Mouse (Mus musculus): ENCODE results near the gene Cacna1g.

Cacna1g gene

DNA sequence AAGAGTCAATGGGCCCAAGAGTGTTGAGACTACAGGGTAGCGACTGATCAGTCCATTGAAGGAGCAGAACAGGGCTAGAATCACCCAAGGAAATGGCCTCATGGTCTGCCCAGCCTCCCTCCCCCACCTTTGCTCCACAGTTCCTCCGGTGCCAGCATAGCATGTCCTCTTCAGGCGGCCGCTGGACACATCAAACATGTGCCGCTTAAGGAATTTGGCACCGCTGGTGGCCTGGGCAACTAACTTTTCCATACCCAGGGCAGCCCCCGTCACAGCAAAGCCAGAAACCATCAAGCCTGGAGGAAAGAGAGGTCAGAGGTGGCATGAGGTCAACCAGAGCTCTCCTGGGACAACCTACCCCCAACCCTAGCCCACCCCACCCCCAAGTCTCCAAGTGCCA is 8.0 kb upstream of the Cacna1g start:
- no peak for DNase-seq (ENCODE audit: low read depth, low spot score)

DNA sequence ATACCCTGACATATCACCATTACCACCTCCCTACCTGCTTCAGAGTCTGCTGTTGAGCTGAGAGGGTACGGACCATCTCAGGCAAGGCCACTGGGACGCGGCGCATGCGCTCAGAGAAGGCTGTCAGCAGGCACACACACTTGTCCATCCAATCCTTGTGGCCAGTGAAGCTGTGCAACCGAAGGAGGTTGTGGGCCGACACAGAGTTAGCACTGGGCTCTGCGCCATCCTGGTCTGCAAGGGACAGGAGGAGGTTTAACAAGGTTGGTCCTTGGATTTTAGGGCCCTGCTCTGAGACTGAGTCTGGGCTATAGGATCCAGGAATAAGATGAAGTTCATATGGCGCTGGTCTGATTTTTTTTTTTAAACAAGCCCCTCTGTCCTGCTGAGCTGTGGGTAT is 6.4 kb upstream of the Cacna1g start:
- DNase-seq (ENCODE audit: low read depth, low spot score) = no peak

DNA sequence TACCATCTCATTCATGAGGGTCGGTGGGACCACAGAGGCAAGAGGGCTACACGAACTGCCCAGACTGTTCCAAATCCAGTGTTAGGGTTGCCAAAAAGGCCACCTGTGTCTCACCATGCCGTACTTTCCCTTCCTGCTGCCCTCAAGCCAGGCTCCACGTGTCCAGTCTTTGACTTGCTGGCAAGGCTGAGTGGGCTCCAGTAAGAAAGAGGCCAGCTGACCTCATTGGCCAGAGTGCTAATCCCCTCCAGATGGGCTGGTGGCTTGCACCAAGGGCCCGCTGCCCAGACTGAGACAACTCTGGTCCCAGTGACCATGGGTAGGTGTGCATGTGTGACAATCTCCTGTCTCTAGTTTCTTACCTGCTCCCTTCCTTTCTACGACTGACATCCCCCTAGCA is 3.7 kb upstream of the Cacna1g start:
- DNase-seq (ENCODE audit: low read depth, low spot score) = no peak

DNA sequence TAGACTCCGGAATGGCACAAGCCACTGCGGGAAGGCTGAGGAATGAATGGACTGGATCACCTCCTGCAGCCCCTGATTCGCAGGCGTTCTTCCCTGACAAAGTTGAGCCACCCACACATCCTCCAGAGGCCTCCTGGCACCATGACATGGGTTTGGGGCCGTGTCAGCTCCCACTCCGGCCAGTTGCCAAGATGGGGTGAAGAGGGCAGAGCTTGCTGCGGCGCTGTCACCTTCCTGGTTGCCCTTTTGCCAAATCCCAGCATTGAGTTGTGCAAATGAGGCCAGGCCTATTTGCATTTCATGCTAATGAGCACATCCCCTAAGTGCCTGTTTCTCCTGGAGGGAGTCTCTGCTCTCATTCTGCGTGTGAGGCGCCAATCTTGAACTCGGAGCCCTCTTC is 1.7 kb upstream of the Cacna1g start:
- no peak for DNase-seq (ENCODE audit: low read depth, low spot score)

DNA sequence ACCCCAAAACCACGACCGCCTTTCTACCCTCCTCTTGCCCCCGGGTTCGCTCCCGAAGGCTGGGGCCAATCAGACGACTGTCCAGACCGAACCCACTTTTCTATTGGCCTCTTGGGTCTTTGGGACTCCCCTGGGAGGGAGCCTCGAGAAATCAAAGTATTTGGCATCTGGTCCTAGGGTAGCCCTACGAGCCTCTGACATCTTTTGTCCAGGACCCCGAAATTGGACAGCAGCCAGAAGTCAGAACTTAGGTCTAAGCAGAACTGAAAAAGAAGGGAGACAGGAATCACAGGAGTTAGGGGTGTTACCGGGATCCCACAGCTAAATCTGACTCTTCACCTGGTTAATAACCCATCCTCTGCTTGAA is 529 bp upstream of the Cacna1g start:
- no peak for DNase-seq (ENCODE audit: low read depth, low spot score)

DNA sequence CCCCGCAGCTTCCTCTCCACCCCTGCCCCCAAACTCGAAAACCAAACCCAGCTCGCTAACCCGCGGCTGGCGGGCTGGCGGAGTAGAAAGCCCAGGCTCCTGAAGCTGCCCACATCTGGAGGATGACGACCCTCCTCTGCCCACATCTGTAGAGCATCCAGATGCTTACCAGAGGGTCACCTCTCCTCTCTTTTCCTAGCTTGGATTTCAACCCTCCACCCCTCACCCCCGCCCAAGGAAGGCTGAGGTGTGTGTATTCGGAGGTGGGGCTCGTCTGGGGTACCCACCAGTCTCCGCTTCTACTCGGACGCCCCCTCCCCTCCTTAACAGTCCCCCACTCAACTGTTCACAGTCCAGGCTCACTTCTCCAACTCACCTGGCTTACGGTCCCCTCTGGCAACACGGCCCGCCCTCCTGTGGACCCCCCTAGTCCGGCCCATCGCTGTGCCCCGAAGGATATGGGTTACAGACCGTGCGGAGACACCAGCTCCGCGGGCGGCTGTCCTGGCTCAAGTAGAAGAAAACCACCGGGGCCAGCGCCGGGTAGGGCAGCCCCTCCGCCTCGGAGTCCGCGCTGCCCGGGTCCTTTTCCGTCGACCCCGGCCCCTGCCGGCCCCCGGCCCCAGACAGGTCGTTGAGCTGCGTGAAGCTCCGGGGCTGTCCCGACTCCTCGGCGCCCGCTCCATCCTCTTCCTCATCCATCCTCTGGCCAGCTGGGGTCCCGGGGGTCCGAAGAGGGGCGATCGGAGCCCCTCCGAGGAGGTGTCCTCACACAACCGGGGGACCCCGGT is 887 bp downstream of the Cacna1g start:
- no peak for DNase-seq (ENCODE audit: low read depth, low spot score)

DNA sequence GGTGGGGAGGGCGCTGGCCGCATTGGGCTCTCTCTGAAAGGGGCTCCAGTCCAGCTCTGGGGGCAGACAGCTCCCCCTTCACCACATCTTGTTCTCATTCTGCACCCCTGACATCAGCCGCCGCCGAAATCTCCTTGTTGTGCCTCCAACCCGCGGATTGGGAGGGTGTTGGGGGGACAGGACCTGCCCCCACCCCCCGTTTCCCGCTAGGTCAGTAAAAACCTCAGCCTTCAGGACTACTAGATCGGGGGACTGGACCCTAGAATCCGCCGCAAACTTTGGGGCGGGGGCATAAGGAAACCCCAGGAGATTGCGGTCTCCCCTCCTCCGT is 1.4 kb downstream of the Cacna1g start:
- no peak for DNase-seq (ENCODE audit: low read depth, low spot score)

DNA sequence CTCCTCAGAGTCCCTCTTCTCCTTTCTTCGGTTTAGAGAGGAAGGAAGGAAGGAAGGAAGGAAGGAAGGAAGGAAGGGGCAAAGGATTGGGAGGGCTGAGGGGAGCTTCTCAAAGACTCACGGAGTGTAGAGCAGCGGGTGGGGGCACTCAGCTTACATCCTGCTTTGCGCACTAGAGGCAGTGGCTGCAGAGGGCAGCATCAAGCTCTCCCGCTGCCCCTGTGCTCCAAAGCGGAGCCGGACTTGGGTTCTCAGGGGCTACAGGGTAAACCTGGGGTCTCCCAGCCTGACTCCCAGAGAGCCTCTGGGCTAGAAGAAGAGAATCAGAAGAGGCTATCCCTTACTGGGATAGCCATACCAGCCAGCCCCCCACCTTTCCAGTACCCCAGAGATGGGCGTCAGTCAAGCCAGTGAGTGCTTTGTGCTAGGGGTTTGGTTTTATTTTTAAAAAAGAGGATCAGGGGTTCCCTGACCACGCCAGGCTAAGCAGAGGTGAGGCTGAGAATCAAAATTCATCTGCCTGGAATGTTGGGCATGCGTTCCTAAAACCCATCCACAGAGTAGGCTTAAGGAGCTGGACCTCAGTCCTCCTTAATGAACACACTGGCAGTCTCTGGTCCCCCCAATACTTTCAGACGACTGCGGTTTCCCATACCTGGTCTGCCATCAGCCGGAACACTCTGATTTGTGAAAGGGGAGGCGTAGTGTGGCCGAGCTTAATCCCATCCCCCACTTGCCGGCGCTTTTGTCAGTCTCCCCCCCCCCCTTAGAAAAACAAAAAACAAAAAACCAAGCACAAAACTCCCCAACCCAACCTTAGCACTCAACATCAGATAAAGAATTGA is 2.0 kb downstream of the Cacna1g start:
- DNase-seq (ENCODE audit: low read depth, low spot score) = no peak

DNA sequence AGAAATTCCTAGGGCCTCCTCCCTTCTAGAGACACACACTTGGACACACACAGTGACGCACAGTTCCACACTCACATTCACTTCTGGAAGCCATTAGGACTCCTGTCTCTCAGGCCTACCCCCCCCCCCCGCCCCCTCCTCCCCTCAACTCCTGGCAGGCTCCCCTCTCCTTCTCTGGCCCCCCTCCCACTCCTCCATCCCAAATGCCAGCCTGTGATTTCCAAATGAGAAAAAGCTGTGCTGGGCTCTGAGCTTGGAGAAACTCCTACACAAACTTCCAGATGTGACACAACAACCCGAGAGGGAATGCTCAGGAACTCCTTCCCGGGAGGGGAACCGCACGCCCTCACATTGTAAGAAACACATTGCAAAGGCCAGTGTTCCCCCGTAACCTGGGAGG is 3.6 kb downstream of the Cacna1g start:
- DNase-seq (ENCODE audit: low read depth, low spot score) = no peak

DNA sequence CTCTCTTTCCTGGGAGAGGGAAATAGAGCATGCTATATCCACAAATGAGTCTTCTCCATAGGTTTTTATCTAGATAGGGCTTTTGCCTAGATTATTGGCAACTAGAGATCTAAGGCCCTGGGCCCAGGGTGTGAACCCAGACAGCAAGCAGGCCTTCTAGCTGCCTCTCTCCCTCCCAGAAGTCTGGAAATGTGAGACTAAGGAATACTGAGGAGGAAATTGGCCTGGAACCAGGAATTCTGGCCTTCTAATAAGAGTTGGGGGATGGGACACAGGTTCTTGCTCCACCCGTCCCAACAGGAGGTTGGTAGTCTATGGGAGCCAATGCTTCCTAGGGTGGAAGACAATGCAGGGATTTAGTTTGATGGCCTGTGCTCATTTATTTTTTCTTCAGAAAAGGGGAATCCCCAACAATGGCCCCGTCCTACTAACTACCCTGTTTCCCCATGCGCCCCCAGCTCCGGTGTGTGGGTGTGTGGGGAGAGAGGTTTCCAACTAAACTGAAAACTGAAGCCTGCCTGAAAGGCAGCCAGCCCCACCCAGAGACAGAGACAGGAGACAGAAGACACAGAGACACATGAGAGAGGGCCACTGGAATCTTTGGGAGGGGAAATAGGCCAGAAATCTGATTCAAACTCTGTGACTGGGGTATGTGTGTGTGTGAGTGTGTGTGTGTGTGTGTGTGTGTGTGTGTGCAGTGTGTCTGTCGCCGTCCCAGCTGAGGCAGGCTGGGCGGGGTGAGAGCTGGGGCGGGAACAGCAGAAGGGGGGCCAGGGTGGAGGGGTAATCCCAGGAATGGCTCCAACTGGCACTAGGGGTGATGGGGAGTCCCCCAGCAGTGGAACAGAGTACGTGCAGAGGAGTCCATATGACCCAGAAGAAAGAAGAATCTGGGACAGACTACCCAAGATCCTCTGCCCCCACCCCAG is 4.6 kb downstream of the Cacna1g start:
- no peak for DNase-seq (ENCODE audit: low read depth, low spot score)

DNA sequence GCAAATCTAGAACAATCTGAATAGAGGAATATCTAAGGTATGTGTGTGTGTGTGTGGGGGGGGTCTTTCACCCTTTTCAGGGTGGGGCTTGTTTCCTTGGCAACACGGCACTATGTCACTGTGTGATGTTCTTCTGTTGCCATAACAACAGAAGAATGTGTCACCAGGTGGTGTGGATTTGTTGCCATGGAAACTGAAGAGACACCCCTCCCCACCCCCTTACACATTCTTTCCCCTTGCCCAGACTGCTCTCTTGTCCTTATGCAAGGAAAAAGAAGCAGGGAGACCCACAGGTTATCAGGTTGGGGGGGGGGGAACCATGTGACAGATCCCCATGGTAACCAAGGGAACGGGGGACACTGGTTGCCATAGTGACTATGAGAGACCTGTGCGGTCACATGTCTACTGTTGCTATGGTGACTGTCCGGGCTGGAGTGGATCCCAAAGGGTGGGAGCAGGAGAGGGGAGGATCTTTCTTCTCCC is 5.4 kb downstream of the Cacna1g start:
- no peak for DNase-seq (ENCODE audit: low read depth, low spot score)

DNA sequence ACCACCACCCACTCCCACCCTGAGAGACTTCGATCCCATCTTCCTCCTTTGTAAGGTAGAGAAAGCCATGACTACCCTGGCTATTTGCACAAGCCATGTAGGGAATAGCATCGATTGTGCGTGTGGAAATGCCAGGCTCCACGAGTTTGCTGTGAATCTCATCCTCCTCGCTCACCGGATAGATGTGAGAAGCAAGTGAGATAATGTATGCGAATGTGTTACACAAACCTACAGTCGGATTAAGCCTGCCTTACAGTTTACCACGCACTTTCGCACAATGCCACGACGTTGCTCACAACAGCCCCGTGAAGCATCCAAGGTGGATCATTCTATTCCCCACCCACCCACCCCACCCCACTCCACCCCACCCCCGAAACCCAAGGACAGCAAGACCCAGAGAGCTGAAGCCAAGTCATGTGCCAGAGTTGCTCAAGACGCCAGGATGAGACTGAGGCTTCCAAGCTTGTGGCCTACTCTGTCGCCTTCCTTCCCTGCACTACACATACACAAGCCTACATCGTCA is 7.6 kb downstream of the Cacna1g start:
- DNase-seq (ENCODE audit: low read depth, low spot score) = no peak

DNA sequence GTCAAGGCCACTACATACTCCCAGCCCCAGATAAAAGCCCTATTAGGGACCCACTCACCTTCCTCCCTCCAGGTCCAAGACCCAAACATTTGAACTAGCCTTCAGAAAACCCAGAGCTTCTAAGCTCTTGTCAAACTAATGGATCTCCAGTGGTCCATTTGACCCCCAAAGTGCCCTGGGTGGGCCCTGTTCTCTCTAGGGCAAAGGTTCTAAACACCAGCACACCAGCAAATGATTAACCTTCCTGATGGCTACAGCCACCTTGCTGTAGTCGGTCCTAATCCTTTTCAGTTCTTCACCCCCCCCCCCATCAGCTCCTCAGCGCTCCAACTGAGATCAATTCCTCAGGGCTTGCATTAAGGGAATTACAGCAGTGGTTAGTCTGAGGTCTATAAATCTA is 9.8 kb downstream of the Cacna1g start:
- no peak for DNase-seq (ENCODE audit: low read depth, low spot score)

DNA sequence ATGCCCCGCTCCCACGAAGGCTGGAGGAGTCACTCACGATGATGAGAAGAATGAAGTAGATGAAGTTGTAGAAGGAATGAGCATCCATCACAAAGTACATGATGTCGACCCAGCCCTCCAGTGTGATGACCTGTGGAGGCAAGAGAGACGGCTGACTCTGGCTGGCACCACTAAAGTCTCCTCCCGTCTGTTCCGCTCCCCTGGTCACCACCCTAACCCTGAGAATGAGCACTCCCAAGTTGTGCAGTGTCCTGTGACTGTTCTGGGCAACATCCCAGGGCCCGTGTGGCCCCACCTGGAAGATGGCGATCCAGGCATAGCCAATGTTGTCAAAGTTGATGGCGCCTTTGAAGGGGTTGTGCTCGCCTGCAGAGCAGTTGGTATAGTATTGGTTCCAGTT is 12.1 kb downstream of the Cacna1g start:
- DNase-seq (ENCODE audit: low read depth, low spot score) = no peak

DNA sequence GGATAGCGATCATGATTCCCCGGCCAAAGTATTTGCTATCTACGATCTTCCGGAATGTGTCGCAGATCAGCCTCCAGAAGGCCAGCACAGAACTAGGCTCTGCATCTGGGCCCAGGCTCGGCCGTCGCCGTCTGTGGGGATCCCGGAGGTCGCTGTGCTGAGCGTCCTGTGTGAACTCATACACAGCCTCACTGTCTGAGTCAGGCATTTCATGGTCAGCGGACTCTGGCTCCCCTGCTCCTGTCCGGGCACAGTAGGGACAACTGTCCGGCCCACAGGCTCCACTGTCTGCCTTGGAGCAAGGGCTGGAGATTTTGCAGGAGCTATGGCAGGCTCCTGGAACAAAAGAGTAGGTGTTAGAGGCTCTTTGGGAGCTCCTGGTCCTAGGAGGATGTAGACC is 17.0 kb downstream of the Cacna1g start:
- DNase-seq (ENCODE audit: low read depth, low spot score) = no peak

DNA sequence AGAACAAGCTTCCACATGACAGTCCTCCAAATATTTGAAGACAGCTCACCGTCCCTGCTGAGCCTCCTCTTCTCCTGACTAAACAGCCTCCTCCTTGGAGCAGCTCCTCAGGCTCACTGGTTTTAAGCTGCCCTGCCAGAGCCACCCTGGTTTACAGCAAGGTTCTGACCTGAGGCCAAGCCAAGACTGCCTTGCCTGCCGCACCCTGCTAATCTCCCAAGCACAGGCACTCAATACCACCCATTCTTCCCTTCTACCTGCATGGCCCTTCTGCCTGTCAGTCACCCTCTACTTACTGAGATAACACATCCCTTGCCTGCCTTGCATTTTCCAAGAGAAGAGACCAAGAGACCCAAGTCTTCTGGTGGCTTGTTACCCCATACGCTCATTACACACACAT is 17.7 kb downstream of the Cacna1g start:
- DNase-seq (ENCODE audit: low read depth, low spot score) = no peak

DNA sequence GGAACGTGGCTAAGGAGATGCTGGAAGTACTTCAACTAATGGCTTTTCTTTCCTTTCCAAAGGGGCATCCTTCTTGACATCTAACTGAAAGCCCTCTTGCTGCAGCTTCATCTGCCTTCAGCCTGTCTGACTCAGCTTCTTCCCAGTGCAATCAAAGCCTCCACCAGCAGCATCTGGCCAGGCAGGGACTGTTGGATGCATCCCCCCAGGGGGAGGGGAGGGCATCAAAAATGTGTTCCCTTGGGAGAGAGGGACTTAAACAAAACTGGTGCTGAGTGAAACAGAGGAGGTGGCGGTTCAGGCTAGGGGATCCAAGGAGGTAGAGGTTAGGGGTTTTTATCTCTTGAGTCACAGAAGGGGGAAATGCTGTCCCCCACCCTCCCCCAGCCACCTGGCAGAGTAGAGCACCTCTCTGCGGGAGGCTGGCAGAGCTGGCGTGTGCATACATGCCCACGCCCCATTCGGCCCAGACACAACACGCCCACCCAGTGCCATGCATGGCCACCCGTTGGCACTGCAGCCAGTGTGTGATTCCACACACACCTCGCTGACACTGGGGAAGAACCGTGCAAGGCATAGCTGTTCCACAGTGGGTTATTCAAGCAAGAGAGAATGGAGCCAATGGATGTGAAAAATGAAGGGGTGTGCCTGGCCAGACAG is 18.7 kb downstream of the Cacna1g start:
- no peak for DNase-seq (ENCODE audit: low read depth, low spot score)

DNA sequence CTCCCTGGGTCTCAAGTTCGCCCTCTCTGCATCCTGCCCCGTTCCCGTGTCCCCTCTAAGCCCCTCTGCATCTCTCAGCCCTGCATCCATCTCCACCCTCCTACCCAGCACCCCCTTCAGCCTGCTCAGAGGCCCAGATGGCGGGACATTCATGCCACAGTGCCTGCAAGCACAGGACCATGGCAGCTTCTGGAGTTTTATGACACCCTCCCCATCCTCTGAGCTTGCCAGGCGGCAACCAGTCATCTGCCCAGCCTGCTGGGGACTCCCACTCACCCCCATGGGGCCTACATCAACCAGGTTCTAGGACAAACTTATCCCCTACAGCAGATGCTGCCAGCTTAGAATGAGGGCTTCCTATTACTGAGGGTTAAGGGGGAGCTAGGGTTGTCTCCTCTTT is 19.2 kb downstream of the Cacna1g start:
- DNase-seq (ENCODE audit: low read depth, low spot score) = no peak

DNA sequence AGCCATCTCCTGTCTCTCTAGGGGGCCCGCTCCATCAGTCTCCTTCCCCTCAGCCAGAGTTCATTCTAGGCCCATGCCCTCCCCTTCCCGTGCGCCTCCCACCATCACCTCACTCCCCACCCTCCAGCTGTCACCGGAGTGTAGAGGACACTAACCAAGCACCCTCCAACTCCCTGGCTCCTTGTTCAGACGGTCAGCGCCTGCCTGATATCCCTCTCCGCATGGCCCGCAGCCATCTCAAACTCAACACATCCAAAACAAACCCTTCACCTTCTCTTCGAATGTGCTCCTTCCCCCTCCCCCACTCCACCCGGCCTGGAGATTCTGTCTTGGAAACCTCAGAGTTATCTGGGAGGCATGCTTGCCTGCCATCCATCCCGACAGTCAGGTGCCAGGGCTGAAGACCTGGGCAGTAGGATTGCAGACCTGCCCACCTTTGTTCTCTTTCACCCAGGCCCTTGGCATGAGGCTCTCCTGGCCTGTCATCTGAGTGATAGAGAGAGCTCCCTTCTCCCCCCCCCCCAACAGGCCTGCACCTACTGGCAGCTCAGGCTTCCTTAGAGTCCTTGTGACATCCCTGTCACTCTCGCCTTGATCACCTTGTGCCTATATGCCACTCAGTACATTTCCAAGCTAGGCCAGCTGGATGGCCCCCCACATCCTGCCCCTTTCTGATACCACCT is 22.8 kb downstream of the Cacna1g start:
- no peak for DNase-seq (ENCODE audit: low read depth, low spot score)

DNA sequence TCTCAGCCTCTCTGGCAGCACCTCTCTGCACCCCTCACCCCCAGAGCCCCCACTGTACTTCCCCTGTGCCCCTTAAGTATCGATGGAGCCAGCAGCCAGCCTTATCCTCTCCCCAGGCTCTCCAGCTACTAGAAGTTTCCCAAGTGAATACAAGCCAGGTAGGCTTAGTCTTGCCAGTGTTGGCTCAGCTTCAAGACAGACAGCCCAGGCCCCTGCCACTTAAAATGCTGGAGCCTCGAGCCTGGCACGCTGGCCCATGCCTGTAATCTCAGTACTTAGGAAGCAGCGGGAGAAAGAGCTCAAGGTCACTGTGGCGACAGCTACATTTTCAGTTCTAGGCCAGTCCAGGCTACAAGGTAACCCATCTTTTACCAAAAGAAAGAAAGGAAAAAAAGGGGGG is 24.1 kb downstream of the Cacna1g start:
- no peak for DNase-seq (ENCODE audit: low read depth, low spot score)

DNA sequence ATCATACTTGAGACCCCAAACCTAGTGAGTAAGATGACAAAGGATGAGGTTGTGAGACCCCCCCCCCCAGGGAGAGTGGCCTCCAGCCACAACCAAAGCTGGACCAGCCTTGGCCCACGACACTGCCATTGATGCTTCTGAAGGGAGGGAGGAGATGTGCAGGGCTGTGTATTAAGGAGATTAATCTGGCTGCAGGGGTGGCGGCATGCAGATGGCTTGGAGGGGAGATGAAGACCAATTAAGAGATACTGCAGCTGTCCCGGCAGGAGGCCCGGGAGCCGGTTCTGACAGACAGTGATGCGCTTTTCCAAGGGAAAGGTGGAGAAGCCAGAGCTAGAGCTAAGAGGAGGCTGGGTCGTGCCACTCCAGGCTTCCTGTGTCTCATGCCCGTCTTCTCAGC is 24.8 kb downstream of the Cacna1g start:
- no peak for DNase-seq (ENCODE audit: low read depth, low spot score)

Data from retina, adult 2 months (tissue).